Mouse (Mus musculus) kidney, adult 11 months (tissue): ENCODE measurements around the gene Slc52a3.

Experiments
- DNase-seq: peaks from one replicate; pipeline ENCODE4 v3.0.0; 2022

Slc52a3 gene

DNA sequence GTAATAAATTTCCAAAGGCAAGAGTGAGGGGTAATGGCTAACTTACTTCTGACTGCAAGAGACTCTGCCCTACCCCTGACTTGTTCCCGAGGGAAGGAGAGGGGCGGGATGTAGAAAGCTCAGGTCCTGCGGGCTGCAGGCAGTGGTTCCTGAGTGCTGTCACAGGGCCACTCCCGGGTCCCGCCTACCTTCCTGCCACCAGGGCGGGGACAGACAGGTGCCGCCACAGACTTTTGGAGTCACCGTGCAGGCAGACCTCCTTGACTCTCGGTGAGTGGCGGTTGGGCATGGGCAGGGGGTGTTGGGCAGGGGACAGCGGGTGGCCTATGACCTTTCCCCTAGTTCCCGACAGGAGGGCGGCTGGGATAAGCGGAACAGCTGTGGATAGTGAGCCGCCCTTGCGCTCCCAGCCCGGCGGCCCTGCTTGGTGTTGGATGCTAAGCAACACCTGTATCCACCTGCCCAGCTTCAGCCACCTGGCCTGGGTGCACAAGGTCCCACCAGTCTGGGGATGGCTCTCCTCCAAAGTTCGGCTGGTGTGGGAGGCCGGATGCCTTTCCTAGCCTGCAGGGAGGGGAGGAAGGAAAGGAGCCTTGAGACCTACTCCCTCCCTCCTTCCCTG lies 3.5 kb downstream of the Slc52a3 start:
- DNase-seq, result peak; percentile 72

DNA sequence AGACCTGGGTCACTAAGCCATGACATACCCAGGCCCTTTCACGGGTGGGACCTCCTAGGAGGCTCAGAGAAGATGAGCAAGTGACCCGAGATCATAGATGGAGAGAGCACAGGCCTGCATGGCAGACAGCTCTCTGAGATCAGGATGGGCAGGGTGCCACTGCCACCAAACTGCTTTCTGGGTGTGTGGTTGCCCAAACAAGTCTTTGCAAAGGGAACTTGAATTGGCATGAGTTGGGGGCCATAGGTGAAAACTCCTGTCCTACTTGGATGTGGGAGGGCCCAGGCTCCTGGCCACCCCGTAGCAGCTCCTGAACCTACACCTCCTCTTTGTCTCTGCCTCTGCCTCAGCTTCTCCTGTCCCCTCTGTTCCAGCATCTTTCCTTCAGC lies 4.0 kb downstream of the Slc52a3 start:
- no peak for DNase-seq

DNA sequence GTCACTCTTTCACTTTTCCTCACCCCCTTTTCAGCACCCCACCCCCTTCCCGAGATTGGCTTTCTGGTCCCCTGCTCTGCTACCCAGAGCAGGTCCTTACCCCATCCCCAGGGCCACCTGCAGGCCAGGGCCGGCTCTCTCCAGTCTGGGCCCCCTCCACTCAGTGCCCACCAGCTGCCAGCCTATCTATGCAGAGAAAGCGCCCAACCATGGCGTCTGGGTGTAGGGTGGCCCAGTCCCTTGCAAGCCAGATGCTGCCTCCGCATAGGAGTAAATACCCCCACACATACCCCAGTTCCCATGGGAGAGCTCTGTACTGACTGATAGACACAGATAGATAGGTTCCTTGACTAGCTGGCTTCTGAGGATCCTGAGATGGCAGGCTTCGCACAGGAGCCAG lies 4.4 kb downstream of the Slc52a3 start:
- DNase-seq, result no peak

DNA sequence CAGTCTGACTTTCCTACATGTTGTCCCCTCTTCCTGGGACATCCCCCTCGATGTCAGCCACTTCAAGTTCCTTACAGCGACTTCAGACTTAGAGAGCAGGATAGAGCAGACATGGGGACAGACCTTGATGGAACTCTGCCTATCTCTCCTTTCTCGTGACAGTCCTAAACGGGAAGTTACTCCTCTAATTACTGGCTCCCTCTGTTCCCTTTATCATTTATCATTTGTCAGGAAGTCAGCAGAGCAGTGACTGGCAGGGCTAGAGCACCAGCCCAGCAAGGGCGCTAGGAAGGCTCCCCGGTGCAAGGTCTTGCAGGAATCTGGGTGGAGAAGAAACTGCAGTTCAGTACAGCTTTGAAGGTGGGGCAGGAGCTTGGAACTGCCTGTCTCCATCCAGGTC lies 6.2 kb downstream of the Slc52a3 start:
- DNase-seq, result no peak

DNA sequence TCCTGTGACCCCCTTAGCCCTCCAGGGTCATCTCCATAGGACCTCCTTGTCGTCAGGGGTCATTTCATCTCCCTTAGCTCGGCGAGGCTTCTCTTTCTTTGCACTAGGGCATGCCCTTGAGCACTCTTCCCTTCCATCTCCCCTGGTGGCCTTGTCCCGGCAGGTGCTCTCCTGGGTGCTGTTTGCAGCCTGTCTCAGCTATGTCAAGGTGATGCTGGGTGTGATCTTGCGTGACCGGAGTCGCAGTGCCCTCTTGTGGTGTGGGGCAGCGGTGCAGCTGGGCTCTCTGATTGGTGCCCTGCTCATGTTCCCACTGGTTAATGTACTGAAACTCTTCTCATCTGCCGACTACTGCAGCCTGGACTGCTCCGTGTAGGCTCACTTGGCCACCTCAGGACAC lies 11.5 kb downstream of the Slc52a3 start:
- DNase-seq, result no peak

DNA sequence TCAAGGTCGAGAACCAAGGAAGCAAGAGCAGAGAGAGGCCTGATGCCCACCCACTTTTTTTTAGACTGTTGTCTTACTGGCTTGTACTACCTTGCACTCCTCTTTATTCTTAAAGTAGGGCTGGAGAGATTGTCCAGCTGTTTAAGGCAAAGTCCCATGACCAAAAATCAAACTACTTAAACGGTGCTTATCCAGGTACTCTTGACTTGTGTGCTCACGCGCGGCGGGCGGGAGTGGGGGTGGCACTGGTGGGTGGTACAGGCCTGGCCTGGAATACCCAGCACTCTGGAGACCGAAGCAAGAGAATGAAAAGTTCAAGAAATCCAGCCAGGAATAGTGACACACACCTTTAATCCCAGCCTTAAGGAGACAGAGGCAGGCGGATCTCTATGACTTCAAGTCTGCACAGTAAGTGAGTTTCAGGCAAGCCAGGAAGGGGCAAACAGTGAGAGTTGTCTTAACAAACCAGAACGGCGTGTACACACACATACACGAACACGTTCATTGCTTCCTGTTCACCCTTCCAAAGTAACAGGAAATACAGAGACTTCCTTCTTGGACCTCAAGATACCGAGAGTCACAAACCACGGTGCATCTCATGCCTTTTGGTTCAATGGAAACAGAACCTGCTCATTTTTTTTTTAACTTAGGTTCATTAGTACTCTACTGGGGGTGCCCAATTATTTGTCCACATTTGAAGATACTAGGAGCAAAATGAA lies 12.9 kb downstream of the Slc52a3 start:
- no peak for DNase-seq

DNA sequence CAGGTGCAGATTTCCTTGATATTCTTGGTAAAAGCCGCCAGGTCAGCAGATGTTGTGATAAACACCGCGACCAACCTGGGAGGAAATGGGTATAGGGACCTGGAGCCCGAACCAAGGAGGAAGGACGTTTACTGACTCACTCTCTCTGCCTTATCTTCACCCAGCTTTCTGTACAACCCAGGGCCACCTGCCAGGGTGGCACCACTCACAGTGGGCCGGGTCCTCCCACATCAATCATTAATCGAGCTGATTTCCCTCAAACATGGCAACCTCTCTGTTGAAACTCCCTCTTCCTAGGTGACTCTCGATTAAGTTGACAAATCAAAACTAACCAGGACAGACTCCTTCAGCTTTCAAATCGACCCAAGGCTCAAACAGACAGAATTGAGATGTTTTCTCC lies 13.9 kb downstream of the Slc52a3 start:
- DNase-seq, result no peak

DNA sequence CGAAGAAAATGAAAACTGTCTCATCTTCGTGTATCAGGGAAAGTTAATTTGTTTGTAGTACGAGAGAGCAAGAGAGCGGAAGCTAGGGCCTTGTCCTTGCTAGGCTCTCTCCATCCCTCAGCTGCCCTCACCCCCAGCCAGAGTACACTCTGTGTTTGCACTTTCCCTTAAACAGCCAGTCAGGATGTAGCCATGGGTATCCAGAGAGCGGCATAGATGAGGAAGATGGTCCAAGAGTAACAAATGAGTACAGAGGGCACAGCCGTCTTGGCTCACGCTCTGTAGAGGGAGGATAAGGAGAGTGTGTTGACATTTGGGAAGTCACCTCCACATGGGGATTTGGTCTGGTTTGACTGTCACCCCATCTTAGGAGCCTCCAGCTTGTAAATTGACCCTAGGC lies 14.3 kb downstream of the Slc52a3 start:
- DNase-seq, result peak; percentile 51

DNA sequence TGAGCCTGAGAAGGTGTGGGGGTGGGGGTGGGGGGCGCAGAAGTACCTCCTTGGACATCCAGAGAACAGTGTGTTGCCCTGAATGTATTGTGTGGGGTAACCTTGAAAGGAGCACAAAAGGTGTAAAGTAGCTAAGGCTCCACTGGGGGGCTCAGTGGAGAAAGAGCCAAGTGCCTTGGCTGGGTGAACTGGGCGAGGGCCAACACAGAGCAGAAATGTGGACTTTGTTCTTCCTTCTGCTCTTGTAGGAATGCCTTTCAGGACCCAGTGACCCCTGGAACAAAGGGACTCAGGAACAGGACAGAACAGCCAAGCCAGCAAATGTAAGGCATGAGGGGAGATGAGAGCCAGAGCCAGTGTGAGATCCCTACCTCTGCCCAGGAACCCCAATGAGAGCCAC lies 15.4 kb downstream of the Slc52a3 start:
- peak; percentile 89 for DNase-seq

DNA sequence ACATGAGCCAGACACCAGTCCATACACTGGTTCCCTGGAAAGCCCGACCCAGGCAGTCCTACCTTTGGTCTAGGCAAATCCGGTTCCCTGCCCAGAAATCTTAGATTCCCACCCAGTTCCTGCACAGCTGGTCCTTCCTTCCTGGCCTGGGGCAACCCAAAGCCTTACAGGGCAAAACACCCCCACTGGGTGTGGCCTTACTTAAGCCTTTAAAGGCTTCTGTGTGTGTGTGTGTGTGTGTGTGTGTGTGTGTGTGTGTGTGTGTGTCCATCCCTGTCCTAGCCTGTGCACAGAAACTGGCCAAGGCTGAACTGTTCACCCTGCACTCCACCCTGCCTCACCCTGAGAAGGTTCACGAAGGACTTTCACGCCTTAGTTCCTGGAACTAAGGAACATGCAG lies 15.9 kb downstream of the Slc52a3 start:
- DNase-seq, result peak; percentile 67

DNA sequence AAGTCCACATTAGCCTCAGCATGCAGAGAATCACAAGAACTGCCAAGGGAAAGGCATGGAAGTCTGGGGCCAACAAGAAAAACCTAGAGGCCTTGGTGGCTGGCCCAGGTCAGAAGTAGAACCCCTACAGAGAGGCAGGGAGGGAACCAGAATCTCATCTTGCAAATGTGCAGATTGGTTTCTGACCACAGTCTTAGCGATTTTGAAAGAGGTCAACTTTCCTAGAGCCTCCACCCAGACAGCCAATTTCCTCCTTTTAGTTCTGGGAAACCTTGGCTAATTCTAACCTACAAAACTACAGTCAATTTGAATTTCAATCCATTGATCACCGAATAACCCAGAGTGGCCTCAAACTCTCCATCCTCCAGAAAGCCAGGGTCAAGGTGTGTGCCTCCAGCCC lies 16.4 kb downstream of the Slc52a3 start:
- no peak for DNase-seq

DNA sequence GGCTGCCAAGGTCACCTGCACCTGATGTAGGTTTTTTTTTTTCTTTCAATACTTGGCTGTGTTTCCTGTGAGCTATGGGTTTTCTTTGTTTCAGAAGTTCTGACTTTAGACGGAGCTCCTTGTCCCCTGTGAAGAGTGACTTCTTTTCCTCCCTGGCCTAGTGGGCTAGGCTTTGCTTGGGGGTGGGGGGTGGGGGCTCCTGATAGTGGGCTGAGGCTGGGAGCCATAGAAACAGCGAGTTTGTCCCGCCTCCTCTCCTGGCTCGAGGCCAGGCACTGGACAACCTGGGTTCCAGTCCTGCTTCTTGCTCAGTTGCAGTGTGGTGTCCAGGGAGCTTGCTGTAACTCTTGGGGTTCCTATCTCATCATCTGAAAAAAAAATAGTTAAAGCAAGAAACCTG lies 19.7 kb downstream of the Slc52a3 start:
- DNase-seq, result no peak

DNA sequence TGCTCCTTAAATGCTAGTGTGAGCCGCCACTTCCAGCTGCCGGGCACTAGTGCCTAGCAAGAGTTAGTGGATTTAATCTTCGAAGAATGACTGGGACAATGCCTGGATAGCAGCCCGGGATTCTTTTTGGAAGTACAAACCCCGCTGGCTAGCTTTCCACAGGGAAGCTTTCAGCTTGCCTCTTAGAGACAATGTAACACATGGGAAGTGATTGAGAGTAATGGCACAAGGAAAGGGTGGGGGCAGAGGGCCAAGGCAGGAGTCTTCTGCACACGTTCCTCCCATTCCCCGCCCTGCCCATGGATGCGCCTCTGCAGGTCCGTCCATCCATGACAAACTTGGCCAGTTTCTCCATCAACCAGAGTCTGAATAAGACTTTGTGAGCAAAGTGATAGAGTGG lies 20.4 kb downstream of the Slc52a3 start:
- DNase-seq, result no peak

DNA sequence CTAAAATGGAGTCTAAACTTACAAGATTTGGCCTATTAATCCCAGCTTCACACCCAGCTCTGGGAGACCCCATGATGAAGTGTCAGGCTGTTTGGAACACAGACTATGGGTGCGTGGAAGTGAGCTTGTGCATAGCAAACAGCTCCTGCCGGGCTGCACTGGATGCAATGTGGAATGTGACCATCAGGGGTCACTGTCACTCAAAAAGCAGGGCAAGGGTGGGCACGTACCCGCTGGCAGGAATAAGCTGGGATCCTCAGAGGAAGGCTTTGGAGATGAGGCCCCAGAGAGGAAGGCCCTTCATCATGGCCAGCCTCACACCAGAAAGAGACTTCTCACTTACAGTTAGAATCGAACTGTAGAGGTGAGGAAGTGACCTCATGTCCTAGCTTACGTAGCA lies 23.9 kb downstream of the Slc52a3 start:
- no peak for DNase-seq

DNA sequence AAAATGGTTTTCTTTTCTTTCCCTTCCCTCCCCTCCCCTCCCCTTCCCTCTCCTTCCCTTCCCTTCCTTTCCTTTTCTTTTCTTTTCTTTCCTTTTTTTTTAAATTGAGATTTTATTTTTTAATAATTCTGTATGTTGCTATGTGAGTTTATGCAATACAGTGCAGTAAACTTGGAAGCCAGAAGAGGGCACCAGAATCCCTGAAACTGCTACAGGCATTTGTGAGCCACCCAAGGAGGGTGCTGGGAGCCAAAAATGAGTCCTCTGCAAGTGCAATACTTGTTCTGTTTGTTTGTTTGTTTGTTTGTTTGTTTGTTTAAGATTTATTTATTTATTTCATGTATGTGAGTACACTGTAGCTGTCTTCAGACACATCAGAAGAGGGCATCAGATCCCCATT lies 25.7 kb downstream of the Slc52a3 start:
- no peak for DNase-seq

DNA sequence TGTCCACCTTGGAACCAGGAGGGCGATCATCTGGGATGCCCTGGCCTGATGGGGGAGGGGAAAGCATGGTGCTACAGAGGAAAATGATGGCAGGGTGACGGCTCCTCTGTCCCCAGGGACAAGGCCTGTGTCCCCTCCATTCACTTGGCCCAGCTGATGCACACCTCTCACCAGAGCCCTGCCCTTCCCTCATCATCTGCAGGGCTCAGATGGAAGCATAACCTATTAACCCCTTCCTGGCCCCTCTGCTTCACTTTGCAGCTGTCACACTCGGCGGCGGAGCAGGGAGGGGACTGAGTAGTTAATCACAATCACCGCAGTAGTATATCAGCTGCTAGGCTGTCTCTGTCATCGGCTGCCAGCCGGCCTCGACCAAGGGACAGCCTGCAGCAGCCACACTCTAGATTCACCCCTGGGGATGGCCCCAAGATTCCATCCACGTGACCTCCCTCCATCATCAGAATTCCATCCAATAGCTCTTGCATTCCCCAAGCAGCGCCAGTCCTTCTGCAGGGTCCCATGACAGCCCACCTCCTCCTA lies 28.6 kb downstream of the Slc52a3 start:
- DNase-seq, result no peak

DNA sequence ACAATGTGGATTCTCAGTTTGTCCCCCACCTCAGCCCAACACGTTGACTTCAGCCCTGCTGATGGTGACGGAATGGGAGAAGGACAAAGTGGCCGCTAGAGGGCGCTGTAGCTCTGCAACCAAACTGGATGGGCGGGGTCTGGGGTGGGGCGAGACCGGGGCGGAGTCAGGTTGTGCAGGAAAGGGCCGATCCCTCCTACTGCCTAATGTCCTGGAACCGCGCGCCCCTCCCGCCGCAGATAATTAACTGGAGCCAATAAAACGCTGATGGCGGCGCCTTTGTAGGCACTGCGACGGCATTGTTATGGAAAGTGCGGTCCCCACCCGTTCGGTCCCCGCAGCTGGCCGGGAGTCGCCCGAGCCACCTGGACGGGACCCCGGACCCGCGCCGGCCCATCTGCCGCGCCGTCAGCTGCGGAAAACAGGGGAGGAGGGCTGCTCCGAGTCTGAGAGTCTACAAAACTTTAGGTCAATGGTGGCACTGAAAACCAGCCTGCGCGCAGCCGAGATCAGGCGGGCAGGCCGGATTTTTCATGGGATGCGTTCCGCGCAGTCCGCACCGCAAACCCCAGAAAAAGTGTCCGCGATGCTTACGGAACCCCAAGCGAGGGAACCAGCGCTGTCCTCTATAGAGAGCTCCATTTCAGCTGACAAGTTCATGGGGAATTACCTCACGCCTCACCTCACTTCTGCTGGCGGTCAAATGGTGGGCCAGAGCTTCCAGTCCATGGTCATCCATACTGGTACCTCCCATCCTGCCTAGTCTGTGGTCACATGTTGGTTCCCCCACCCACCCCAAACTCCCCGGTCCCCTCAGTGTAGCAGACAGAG lies 33.2 kb downstream of the Slc52a3 start:
- peak; percentile 80 for DNase-seq

DNA sequence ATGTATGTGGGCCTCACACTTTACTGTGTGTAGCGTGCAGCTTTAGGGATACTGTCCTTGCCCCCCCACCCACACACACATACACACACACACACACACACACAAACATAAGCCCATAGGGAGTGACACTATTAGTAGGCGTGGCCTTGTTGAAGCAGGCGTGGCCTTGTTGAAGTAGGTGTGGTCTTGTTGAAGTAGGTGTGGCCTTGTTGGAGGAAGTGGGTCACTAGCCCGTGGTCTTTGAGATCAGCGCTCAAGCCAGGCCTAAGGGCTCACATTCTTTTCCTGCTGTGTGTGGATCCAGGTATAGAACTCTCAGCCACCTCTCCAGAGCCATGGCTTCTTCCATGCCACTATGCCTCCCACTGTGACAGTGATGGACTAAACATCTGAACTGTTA lies 34.7 kb downstream of the Slc52a3 start:
- DNase-seq, result no peak

DNA sequence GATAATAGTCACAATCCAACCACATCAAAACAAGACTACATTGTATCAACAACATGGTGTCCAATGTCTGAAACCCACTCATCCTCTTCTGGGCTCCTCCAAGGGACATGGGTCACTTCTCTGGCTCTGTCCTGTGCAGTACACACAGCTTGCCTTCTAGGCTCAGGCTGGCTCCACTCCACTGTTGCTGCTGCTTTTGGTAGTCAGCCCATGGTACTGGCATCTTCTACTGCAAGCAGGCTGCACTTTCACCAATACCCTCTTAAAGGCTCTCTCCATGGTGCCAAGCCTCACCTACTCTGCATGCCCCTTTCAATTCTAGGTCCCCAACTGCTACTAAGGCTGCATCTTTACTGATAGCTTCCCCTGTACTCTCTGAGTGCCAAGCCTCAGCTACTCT lies 43.8 kb downstream of the Slc52a3 start:
- DNase-seq, result no peak

DNA sequence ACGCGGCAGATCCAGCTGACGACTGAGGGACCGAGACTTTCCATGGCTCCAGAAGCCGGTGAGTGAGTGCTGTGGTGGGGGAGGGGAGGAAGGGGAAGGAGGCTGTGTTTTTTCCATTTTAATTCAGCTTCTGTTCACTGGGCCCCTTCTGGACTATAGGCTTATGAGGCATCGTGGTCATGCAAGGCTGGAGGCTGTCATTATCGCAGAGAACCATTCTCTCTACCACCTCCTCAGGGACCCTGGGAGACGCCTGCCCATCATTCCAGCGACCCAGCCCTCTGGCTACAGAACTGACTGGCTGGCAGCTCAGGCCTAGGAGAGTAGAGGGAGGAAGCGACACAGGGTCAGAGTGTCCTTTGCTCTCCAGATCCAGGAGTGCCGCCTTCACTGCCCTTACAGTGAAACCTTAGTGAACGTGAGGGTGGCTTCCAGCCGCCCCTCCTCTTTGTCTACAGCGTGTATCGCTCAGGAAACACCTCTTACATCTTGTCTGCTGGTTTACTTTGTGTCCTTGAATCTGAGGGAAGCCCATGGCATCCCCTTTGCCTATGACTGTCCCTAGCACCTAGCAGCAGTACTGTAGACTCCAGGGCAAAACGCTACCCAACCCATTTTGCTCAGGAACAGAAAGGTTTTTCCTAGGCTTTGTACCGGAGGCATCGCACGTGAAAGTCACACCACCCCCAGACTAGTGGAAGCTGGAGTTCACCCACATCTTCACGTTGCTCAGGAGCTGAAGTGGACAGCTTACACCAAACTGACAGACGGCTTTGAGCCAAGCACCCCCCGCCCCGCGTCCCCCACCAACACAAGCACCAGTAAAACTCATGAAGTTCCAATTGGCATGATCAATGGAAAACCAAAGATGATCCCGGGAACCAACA lies 51.0 kb downstream of the Slc52a3 start:
- DNase-seq, result no peak

DNA sequence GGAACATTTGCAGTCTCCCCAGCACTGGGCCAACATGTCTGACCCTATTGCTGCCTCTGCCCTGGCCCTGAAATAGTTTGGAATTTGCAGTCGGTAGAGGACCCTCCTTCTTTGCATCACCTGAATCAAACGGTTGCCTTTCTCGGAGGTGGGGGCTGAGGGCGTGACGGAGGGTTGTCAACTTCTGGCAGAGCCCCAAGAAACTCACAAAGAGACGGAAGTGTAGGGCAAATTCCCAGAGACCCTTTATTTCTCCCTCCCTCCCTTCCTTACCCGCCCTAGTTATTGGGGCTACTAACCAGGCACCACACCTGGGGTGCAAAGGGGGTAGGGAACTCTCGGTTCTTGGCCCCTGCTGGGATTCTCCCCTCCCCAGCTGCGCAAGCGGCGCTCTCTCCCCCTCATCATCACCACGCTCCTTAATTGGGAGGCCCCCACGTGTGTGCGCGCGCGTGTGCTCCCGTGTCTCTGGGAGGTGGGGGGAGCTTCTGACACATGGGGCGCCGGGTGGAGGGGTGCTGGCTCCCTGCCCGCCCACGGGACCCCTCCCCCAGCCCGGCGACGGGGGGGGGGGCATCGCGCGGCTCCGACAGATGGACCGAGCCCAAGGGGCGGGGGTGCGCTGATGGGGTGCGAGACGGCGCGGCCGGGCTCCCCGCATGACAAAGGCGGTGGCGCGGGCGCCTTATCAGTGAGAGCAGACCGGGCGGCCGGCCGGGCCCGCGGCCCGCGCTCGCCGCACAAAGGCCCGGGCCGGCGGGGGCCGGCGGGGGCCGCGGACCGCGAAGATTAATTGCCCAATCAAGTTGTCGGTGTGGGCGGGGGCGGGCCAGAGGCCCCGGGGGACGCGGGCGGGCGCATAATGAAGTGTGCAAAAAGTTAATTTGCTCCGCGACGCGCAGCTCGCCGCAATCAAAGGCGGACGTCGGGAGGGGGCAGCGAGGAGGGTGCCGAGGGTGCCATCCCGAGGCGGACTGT lies 52.0 kb downstream of the Slc52a3 start:
- DNase-seq, result no peak
